Mouse (Mus musculus) MEL-GATA-1-ER (cell line): ENCODE results near the gene Depdc5.
"Not testable (repeated sequence)": the region's sequence is repeated elsewhere in the genome, so short reads cannot be mapped to it uniquely, and the experiment has no call there.

Source experiments
- DNase-seq: peaks from one replicate; pipeline ENCODE4 v3.0.0-alpha.2; 2012; ENCODE audit warnings: low read depth; ENCODE audit errors: extremely low read depth

Gene Depdc5

DNA sequence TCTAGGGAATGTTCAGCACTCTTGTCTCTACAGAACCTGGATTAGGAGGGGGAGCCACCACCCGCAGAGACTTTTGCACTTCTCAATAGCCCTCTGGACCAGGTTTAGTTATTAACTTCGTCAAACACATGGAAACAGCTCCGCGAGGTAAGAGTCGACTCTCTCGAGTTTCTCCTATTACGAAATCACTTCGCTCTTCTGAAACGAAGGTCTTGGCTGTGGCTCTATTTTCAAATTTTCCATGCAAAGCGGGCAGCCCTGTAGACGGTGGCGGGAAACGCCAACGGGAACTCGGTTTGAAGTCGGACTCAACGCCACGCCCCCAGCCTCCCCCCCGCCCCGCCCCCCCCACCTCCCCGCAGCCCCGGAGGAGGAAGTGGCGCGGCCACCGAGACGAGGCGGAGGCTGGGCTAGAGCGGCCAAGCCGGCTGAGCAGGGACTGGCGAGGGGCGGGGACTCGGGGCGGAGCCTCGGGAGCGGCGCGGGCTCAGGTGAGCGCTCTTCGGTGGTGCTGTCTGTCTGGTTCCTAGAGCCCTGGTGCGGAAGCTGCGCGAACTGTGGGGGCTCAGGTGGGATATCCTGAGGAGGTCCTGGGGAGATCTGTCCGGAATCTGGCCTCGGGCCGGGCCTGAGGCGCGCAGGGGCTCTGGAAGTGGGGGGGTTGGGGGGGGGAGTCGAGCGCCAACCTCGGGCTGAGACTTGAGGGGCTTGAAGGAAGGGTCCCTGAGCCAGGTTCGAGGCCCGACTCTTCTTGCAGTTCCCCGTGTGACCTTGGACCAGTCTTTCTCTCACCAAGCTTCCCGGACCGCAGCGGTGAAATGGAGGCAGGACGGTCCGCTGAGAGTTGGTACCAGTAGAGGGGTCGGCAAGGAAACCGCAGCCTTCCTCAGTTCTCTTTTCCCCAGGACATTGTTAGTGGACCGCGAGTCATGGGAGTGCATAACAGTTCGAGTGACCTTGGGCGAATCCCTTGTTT lies at the start of gene Depdc5:
TSS of gene Depdc5 (plus strand) at position 449 of the 976 bp plus-strand sequence.
- DNase-seq = peak; percentile 74

DNA sequence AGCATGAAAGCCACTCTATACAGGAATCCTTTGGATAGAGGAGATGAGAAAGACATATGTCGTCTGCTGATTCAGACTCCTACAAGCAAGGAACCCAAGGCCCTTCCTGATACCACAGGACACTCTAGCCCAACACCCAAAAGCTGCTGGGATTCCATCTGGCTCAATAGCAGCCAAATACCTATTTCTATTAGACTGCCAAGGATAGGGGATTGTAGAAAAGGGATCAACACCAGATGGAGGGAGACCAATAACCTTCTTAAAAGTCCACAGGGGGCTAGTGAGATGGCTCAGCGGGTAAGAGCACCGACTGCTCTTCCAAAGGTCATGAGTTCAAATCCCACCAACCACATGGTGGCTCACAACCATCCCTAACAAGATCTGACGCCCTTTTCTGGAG lies 48.1 kb upstream of the Depdc5 start:
- DNase-seq = no peak

DNA sequence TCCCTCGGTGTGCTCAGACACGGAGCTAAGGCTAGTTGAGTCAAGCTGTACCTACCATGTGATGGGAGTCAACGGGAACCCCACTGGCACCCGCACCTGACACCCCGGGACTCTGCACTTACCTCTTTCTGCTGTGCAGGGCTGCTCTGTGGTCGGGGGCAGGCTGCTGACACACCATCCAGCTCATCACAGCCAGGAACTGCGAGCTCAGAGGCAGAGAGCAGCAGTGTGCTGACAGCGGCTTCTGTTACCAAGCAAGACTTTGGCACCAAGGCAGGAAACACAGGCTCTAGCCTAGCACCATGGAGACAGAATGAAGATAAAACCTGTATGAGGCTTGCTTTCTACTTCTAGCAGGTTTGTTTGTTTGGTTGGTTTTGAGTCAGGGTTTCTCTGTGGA lies 43.0 kb upstream of the Depdc5 start:
- no peak for DNase-seq

DNA sequence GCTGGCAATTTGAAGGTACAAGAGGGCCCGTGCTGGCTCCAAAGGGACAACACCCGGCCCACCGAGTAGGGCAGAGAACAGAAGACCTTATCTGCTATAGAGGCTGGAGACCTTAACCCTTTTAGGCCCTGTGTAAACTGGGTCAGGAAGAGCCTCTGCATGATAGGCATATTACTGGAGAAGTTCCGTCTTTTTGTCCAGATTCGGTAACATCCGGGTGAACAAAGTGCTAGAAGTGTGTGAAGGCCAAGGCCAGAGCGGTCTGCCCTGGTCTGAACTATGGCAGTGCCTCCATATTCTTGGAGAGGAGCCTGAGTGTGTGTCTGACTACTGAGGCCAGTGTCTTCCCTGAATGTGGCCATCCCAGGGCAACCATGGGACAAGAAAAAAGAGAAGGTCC lies 36.5 kb upstream of the Depdc5 start, which contains the start of gene Gm20671:
TSS of gene Gm20671 (minus strand) at position 101 of the 400 bp plus-strand sequence.
- no peak for DNase-seq

DNA sequence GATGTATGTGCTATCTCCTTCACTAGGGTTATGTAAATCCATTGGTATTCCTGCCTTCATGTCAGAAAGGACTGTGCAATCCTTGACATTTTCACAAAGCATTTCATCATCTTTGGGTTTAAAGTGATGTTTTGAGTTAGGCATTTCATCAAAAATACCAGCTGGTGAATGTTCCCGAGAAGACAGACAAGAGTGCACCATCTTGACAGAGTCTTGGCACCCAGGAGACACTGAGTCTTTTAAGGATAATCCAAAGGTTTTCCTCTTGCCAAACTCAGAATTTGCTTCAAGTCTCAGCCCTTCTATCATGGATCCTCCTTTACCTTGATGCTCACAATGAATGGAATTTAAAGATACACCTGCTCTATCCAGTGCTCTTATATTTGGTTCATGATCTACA lies 34.7 kb upstream of the Depdc5 start:
- DNase-seq = not testable (repeated sequence)

DNA sequence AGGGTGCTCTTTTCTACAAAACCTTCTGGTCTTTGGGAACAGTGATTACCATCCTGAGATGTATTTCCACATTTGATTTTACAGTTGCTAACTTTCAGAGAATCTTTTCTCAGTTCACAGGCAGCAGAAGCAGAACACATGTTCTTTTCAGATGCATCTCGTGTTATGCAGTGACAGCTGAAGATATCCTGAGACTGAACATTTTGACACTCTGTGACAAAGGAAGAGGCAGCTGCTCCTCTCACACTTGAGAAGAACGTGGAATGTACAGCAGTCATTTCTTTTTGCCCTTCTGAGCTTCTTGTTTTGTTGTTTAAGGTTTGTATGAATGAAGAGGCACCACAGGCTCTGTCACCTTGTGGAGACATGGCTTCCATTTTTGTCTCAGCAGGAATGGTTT lies 33.4 kb upstream of the Depdc5 start:
- DNase-seq = no peak

DNA sequence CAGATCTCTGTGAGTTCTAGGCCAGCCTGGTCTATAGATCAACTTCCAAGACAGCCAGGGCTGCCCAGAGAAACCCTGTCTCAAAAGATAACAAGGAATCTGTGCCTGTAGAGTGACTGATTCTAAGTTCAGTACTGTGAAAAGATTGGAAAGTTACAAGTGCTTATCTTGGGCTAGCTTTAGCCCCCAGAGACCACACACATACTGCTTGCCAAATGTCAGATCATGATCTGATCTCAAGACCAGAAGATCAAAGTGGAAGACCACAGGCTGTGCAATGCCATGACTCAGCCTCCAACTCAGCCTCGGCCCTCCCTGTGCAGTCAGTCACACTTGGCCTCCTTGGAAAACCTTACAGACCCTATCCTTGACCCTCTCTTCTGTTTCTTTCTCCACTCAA lies 29.0 kb upstream of the Depdc5 start:
- no peak for DNase-seq

DNA sequence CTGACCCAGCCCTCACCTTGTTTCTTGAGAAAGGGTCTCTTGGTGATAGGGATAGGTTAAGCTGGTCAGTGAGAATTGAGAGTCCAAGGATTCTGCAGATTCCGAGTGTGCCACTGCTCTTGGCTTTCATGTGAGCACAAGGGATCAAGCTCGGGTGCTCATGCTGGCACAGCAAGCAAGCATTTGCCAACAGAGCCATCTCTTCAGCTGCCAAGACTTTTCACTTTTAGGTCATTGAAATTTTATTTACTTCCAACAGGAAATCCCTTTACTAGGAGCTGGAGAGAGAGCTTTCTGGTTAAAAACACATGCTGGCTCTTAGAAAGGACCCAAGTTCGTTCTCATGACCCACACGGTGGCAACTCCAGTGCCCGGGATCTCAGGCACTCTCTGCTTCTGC lies 26.5 kb upstream of the Depdc5 start:
- DNase-seq = no peak

DNA sequence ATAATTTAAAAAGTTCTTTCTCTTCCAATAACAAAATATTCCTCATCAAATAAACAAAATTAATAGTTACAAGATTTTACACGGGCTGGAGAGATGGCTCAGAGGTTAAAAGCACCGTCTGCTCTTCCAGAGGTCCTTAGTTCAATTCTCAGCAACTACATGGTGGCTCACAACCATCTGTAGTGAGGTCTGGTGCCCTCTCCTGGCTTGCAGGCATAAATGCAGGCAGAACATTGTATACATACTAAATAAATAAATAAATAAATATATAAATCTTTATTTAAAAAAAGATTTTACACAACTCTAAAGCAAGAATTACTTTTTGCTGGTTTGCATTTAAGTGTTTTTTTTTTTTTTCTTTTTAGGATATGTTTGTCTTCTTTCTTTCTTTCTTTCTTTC lies 23.5 kb upstream of the Depdc5 start:
- DNase-seq = no peak

DNA sequence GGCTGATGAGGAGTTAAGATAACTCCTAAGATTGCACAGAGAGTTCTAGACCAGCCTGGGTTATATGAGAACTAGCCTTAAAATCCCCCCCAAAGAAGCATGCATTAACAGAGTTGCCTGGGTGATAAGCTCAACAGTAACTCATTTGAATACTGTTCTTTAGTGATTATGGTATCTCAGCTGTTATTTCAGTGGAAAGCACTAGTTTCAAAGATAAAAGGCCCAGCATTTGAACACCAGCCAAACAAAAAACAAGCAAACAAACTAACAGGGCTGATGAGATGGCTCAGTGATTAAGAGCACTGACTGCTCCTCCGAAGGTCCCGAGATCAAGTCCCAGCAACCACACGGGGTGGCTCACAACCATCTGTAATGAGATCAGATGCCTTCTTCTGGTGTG lies 14.3 kb upstream of the Depdc5 start:
- no peak for DNase-seq

DNA sequence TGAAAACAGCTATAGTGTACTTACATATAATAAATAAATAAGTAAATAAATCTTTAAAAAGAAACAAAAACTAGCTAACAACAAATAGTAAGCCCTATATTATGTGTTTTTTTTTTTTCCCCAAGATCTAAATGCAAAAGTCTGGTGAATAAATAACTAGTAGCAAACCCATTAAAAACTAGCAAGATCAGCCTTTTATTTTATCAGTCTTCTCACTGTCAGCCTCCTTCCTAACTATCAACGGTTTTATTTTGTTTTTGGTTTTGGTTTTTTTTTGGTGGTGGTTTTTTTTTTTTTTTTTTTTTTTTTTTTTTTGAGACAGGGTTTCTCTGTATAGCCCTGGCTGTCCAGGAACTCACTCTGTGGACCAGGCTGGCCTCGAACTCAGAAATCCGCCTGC lies 13.9 kb upstream of the Depdc5 start:
- DNase-seq = not testable (repeated sequence)

DNA sequence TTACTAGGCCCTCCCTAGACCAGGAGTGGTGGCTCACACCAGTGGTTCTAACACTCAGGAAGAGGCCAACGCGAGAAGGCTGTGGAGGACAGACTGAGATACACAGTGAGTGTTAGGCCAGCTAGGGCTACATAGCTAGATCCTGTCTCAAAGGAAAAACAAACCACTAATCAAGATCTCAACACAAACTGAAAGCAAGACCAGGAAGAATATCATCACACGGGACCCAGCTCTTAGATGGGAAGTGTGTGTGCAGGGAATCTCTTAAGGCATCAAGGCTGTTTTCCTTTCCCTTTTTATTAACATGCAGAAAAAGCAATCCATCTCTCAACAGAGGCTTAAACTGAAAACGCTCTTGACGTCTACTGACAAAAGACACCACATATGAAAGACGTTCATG lies 11.5 kb upstream of the Depdc5 start:
- DNase-seq = no peak

DNA sequence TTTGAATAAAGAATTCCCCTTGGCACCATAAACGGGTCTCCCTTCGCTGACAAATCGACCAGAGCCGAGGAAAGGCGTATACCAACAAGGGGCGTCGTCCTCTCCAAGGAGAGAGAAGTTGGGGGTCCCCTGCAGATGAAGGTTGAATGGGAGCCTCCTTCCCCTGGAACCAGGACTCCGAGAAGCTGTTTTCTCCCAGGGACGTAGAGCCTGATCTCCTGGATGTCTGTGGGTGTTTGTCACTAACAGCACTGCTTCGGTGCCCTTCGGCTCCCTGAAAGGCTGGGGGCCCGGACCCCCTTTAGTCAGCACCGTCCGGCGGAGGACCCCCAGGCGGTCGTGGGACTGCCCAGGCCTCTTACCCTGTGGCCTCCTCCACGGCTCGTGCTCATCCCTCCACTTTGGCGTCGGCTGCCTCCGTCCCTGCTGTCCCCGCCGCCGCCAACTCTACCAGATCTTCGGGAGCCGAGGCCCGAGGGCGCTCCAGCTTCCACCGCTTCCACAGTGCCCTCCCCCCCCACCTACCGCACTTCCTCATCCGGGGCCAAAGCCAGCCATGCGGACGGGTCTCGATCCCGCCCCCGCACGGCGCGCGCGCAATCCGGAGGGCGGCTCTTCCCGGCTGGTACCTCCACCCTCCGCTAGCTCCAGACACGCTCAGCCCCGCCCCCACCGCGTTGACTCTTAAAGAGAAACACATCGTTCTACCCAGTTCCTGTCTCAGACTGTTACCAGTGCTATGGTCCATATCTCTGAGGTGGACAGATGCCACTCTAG lies 9.6 kb upstream of the Depdc5 start, which contains the start of gene Prr14l:
TSS of gene Prr14l (minus strand) at position 526 of the 777 bp plus-strand sequence.
- peak; percentile 89 for DNase-seq

DNA sequence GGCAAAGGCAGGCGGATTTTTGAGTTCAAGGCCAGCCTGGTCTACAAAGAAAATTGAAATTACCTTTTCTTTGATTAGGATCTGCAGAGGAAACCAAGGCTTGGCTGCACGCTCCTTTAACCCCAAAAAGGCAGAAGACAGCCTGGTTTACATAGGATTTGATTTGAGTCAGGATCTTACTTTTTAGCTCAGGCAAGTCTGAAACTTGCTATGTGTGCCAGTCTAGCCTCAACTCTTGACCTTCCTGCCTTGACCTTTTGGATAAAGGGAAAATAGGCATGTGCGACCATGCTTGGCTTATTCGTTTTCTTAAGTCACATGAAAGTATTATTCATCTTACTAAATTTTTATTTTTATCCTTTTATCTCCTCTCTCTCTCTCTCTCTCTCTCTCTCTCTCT lies 8.7 kb upstream of the Depdc5 start:
- DNase-seq = no peak

DNA sequence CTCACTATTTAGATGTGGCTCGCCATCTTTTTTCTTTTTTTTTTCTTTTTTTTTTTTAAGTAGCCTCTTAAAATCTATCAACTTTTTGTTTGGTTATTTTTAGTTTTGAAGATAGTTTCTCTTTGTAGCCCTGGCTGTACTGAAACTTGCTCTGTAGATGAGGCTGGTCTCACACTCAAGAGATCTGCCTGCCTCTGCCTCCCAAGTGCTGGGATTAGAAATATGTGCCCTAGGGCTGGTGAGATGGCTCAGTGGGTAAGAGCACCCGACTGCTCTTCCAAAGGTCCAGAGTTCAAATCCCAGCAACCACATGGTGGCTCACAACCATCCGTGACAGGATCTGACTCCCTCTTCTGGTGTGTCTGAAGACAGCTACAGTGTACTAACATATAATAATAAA lies 8.2 kb upstream of the Depdc5 start:
- not testable (repeated sequence) for DNase-seq

DNA sequence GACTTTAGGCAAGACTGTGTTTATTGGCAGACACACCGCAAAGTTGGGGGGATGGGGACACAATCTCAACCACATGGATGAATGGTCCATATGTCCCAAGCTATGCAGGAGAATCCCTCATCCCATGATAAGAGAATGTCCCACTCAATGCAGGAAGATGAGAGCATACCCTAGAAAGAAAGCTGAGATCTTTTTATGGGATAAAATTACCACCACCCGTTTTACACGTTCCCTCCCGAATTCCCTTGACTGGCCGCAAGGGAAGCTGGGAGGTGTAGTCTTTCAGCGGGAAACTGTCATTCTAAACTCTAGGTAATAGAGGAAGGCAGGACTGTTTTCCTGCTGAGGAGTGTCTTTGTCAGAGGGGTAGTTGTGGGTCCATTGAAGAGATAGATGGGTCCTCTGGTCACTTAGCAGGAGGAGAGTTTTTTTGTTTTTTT lies 5.7 kb upstream of the Depdc5 start:
- DNase-seq = peak; percentile 56

DNA sequence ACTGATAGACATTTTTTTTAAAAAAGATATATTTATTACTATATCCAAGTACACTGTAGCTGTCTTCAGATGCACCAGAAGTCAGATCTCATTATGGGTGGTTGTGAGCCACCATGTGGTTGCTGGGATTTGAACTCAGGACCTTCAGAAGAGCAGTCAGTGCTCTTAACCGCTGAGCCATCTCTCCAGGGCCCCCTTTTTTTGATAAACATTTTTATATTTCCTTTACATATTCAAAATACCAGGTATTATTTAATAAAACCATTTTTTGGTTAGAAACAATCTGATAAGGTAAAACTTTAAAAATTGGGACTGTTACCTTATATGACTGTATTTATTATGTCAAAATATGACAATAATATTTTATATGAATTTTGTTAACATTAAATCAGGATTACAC lies 2.4 kb upstream of the Depdc5 start:
- DNase-seq = no peak

DNA sequence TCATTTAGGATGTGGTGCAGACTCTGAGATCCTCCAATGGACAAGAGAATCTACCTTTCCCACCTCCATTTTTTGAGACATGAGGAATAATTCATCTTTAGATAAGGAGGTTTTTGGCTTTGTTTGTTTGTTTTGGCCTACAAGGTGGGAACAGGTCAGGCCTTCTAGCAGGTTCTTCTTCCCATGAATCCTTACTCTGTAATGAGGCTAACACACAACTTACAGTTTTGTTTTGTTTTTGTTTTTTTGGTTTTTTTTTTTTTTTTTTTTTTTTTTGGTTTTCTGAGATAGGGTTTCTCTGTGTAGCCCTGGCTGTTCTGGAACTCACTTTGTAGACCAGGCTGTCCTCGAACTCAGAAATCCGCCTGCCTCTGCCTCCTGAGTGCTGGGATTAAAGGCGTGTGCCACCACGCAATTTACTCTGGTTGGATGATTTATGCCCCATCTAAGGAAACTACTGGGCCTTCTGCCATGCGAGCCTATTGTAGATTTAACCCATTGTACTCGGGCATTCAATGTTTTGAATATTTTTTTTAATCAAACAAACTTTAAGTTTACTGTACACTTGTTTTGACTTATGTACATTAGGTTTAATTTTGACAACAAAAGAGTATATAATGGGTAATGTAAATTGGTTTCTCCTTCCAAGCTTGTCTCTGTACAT lies 900 bp upstream of the Depdc5 start:
- no peak for DNase-seq

DNA sequence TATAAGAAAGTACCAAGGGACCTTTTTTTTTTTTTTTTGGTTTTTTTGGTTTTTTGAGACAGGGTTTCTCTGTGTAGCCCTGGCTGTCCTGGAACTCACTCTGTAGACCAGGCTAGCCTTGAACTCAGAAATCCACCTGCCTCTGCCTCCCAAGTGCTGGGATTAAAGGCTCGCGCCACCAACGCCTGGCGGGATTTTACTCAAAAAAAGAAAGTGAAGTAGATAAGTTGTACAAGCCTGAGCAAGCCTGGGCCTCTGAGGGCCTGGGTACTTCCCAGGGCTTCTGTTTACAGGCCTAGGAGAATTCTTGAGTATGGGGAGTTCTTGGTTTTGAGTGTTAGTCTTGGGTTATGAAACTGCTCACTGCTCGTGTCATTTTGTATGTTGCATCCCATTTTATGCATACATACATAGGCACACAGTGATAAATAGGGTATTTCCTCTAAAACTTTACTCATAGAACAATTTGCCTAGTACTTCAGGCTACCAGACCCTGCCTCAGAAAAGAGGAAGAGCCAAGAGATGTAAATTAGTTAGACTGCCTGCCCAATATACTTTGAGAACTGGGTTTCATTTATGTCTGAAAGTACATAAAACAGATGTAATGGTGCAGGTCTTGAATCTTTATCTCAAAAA lies 6.0 kb downstream of the Depdc5 start:
- no peak for DNase-seq

DNA sequence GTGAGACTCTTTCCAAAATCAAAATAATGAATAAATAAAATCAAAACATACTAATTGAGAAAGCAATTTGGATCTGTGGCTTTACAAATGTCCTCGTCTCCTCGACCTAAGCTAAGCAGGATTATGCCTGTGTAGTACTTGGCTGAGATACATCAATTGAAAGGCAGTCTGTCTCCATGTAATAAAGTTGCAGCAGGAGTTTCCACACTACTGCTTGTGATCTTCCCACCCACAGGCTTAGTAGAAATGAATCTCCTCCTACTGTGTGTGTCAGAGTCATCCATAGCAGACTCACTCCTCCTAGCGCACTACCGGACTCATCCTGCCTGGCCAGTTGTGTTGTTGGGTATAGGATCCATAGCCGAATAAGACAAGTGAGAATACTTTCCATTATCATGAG lies 8.8 kb downstream of the Depdc5 start:
- no peak for DNase-seq

DNA sequence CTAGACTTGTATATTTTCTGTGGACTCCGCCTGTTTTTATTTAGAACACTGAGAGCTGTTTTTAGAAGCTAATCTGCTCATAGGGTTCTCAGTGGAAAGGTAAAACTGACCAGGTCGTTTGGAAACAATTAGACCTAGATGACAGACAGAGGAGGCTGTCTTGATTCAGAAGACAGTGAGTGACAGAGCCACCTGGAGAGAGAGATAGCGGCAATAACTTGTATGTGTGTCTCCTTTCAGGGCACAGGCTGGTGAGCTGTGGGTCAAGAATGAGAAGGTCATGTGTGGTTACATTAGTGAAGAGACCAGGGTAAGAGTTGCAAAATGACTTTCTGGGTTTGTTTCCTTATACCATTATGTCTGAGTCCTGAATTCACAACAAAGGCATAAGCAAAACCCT lies 23.2 kb downstream of the Depdc5 start:
- no peak for DNase-seq
